Mouse (Mus musculus): ENCODE measurements around the gene Mri1. TPM values are rescaled to one million over a fixed set of nuclear protein-coding genes. Genes with fewer than 3 reads are reported as not detected.

The Mri1 gene
- total and polyA plus RNA-seq, 3 experiments: 7.0 to 58.7 (median 14.1) TPM

DNA sequence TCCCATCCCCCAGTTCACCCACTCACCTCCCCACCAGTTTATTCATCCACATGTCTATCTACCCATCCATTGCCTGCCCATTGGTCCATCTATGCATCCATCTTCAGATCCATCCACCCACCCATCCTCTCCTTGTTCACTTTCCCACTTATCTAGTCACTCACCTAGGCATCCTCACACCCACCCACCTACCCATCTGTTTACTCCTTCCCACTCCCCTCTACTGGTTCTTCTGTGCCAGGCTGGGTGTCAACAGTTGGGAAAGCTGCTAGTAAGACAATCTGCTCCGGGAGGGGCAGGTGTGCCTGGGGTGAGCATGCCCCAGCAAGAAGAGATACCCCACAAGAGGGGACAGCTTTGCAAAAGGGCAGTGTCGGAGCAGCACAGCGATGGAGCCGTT lies 4.0 kb upstream of the Mri1 start:
- peaks cover 29% of the 10 kb centered on the region for H3K4me1 ChIP-seq (ENCODE audit: insufficient read depth, low read depth, low read length)
- H3K36me3 ChIP-seq (replicated peaks): peaks cover 87% of the 10 kb centered on the region

GRCm38 (mm10) chr8:84256458-84256821 lies 686 bp downstream of the Mri1 start:
- H3K4me3 ChIP-seq (ENCODE audit: low read depth, low read length): peak overlapping the region; percentile 95
- no peaks in the 10 kb centered on the region for H3K9me3 ChIP-seq (replicated peaks)
- H3K27me3 ChIP-seq (ENCODE audit: insufficient read depth, low read length): no peaks in the 10 kb centered on the region
- peaks cover 84% of the 10 kb centered on the region for H3K36me3 ChIP-seq (replicated peaks)
- no peak for ATAC-seq (ENCODE audit: extremely low read depth, insufficient number of reproducible peaks, low FRiP score, poor library complexity, severe bottlenecking)
- peak; percentile 61 for DNase-seq (ENCODE audit: low spot score)
- H3K4me1 ChIP-seq (ENCODE audit: insufficient read depth, low read depth, low read length): peaks cover 55% of the 10 kb centered on the region
- TF ChIP-seq CTCF (IDR thresholded peaks at IDR 0.05; ENCODE audit: low read depth, low read length): no peak
- TF ChIP-seq GATA1 (IDR thresholded peaks at IDR 0.05; ENCODE audit: borderline replicate concordance, low read length): no peak
- no peak for TF ChIP-seq TAL1 (conservative IDR thresholded peaks at IDR 0.05; ENCODE audit: low read depth, low read length)
- TF ChIP-seq POLR2AphosphoS5 (IDR thresholded peaks at IDR 0.05; ENCODE audit: insufficient replicate concordance, low read depth, low read length): no peak
- TF ChIP-seq GATA2 (IDR thresholded peaks at IDR 0.05; ENCODE audit: borderline replicate concordance, low read depth, low read length): no peak

More for the DNA sequence above, 4.0 kb upstream of the Mri1 start:
- DNase-seq (ENCODE audit: low spot score) (no peak), ATAC-seq (ENCODE audit: extremely low read depth, insufficient number of reproducible peaks, low FRiP score, poor library complexity, severe bottlenecking) (no peak)
- H3K9me3 ChIP-seq (replicated peaks): no peaks in the 10 kb centered on the region
- no peak for TF ChIP-seq TAL1 (conservative IDR thresholded peaks at IDR 0.05; ENCODE audit: low read depth, low read length)
- TF ChIP-seq GATA1 (IDR thresholded peaks at IDR 0.05; ENCODE audit: borderline replicate concordance, low read length): no peak
- TF ChIP-seq POLR2AphosphoS5 (IDR thresholded peaks at IDR 0.05; ENCODE audit: insufficient replicate concordance, low read depth, low read length): no peak
- TF ChIP-seq GATA2 (IDR thresholded peaks at IDR 0.05; ENCODE audit: borderline replicate concordance, low read depth, low read length): no peak
- TF ChIP-seq CTCF (IDR thresholded peaks at IDR 0.05; ENCODE audit: low read depth, low read length): no peak
- no peaks in the 10 kb centered on the region for H3K27me3 ChIP-seq (ENCODE audit: insufficient read depth, low read length)
- no peak overlapping the region for H3K4me3 ChIP-seq (ENCODE audit: low read depth, low read length)

GRCm38 (mm10) chr8:84255858-84256257 lies 1.3 kb downstream of the Mri1 start:
- TF ChIP-seq POLR2AphosphoS5 (IDR thresholded peaks at IDR 0.05; ENCODE audit: insufficient replicate concordance, low read depth, low read length): no peak
- TF ChIP-seq CTCF (IDR thresholded peaks at IDR 0.05; ENCODE audit: low read depth, low read length): no peak
- no peak for TF ChIP-seq GATA1 (IDR thresholded peaks at IDR 0.05; ENCODE audit: borderline replicate concordance, low read length)
- no peak for TF ChIP-seq GATA2 (IDR thresholded peaks at IDR 0.05; ENCODE audit: borderline replicate concordance, low read depth, low read length)
- DNase-seq (ENCODE audit: low spot score) (peak; percentile 39), ATAC-seq (ENCODE audit: extremely low read depth, insufficient number of reproducible peaks, low FRiP score, poor library complexity, severe bottlenecking) (no peak)
- peak overlapping the region; percentile 95 for H3K4me3 ChIP-seq (ENCODE audit: low read depth, low read length)
- peaks cover 58% of the 10 kb centered on the region for H3K4me1 ChIP-seq (ENCODE audit: insufficient read depth, low read depth, low read length)
- H3K9me3 ChIP-seq (replicated peaks): no peaks in the 10 kb centered on the region
- H3K27me3 ChIP-seq (ENCODE audit: insufficient read depth, low read length): no peaks in the 10 kb centered on the region
- H3K36me3 ChIP-seq (replicated peaks): peaks cover 84% of the 10 kb centered on the region

GRCm38 (mm10) chr8:84249257-84250170 lies 7.6 kb downstream of the Mri1 start, which contains the start of gene D8Ertd738e:
Gene D8Ertd738e, minus strand, starts transcription at chr8:84249719.
- TF ChIP-seq POLR2AphosphoS5 (IDR thresholded peaks at IDR 0.05; ENCODE audit: insufficient replicate concordance, low read depth, low read length): no peak; the same call in 1 of the 2 replicates
- TF ChIP-seq TAL1 (conservative IDR thresholded peaks at IDR 0.05; ENCODE audit: low read depth, low read length): no peak
- TF ChIP-seq GATA2 (IDR thresholded peaks at IDR 0.05; ENCODE audit: borderline replicate concordance, low read depth, low read length): no peak
- no peak for TF ChIP-seq GATA1 (IDR thresholded peaks at IDR 0.05; ENCODE audit: borderline replicate concordance, low read length)
- TF ChIP-seq CTCF (IDR thresholded peaks at IDR 0.05; ENCODE audit: low read depth, low read length): no peak
- Histone ChIP-seq H3K9me3 (replicated peaks) (no peaks in the 10 kb centered on the region), H3K36me3 (replicated peaks) (peaks cover 81% of the 10 kb centered on the region), H3K4me3 (ENCODE audit: low read depth, low read length) (peak within 1 kb of the TSS; percentile 82), H3K4me1 (ENCODE audit: insufficient read depth, low read depth, low read length) (peaks cover 48% of the 10 kb centered on the region), H3K27me3 (ENCODE audit: insufficient read depth, low read length) (no peaks in the 10 kb centered on the region)
- ATAC-seq (ENCODE audit: extremely low read depth, insufficient number of reproducible peaks, low FRiP score, poor library complexity, severe bottlenecking) (peak; percentile 92), DNase-seq (ENCODE audit: low spot score) (peak; percentile 80)

GRCm38 (mm10) chr8:84241821-84242220 lies 15.3 kb downstream of the Mri1 start:
- no peaks in the 10 kb centered on the region for H3K9me3 ChIP-seq (replicated peaks)
- peaks cover 23% of the 10 kb centered on the region for H3K4me1 ChIP-seq (ENCODE audit: insufficient read depth, low read depth, low read length)
- H3K4me3 ChIP-seq (ENCODE audit: low read depth, low read length): no peak overlapping the region
- no peak for ATAC-seq (ENCODE audit: extremely low read depth, insufficient number of reproducible peaks, low FRiP score, poor library complexity, severe bottlenecking)
- H3K36me3 ChIP-seq (replicated peaks): peaks cover 41% of the 10 kb centered on the region
- no peak for DNase-seq (ENCODE audit: low spot score)
- TF ChIP-seq GATA1 (IDR thresholded peaks at IDR 0.05; ENCODE audit: borderline replicate concordance, low read length): no peak
- TF ChIP-seq CTCF (IDR thresholded peaks at IDR 0.05; ENCODE audit: low read depth, low read length): no peak
- TF ChIP-seq TAL1 (conservative IDR thresholded peaks at IDR 0.05; ENCODE audit: low read depth, low read length): no peak
- TF ChIP-seq GATA2 (IDR thresholded peaks at IDR 0.05; ENCODE audit: borderline replicate concordance, low read depth, low read length): no peak
- no peak for TF ChIP-seq POLR2AphosphoS5 (IDR thresholded peaks at IDR 0.05; ENCODE audit: insufficient replicate concordance, low read depth, low read length)
- H3K27me3 ChIP-seq (ENCODE audit: insufficient read depth, low read length): peaks cover 9% of the 10 kb centered on the region; the same call in 1 of the 2 replicates

GRCm38 (mm10) chr8:84241167-84241566 lies 16.0 kb downstream of the Mri1 start:
- Histone ChIP-seq H3K36me3 (replicated peaks) (peaks cover 34% of the 10 kb centered on the region), H3K4me1 (ENCODE audit: insufficient read depth, low read depth, low read length) (peaks cover 20% of the 10 kb centered on the region), H3K4me3 (ENCODE audit: low read depth, low read length) (no peak overlapping the region), H3K27me3 (ENCODE audit: insufficient read depth, low read length) (peaks cover 9% of the 10 kb centered on the region; the same call in 1 of the 2 replicates), H3K9me3 (replicated peaks) (no peaks in the 10 kb centered on the region)
- ATAC-seq (ENCODE audit: extremely low read depth, insufficient number of reproducible peaks, low FRiP score, poor library complexity, severe bottlenecking) (no peak), DNase-seq (ENCODE audit: low spot score) (no peak)
- TF ChIP-seq CTCF (IDR thresholded peaks at IDR 0.05; ENCODE audit: low read depth, low read length) (no peak), GATA1 (IDR thresholded peaks at IDR 0.05; ENCODE audit: borderline replicate concordance, low read length) (no peak), GATA2 (IDR thresholded peaks at IDR 0.05; ENCODE audit: borderline replicate concordance, low read depth, low read length) (no peak), POLR2AphosphoS5 (IDR thresholded peaks at IDR 0.05; ENCODE audit: insufficient replicate concordance, low read depth, low read length) (no peak), TAL1 (conservative IDR thresholded peaks at IDR 0.05; ENCODE audit: low read depth, low read length) (no peak)

Data from G1E (cell line).